Mouse (Mus musculus) small intestine, adult 2 months (tissue): ENCODE measurements around the gene Spint2. TPM values are rescaled to one million over a fixed set of nuclear protein-coding genes. Genes with fewer than 3 reads are reported as not detected.

ENCODE experiments used
- H3K27ac ChIP-seq: fragments of 200-500 bp; 2 replicates; pipeline ENCODE4 v1.5.1; 2012; ENCODE audit warnings: low read depth, low read length, control low read depth, inconsistent platforms; ENCODE audit not compliant: insufficient read depth
- H3K27me3 ChIP-seq: fragments of 200-500 bp; 2 replicates; pipeline ENCODE4 v1.6.1; 2012; ENCODE audit warnings: mild to moderate bottlenecking, moderate library complexity, low read length, inconsistent platforms; ENCODE audit not compliant: control insufficient read depth, insufficient read depth
- H3K36me3 ChIP-seq: fragments of 200-500 bp; 2 replicates; pipeline ENCODE4 v1.6.1; 2012; ENCODE audit warnings: mild to moderate bottlenecking, low read length, control low read depth, inconsistent platforms; ENCODE audit not compliant: control insufficient read depth, insufficient read depth
- H3K4me1 ChIP-seq: fragments of 200-500 bp; 2 replicates; pipeline ENCODE4 v1.6.1; 2012; ENCODE audit warnings: low read length, inconsistent platforms, mixed read lengths; ENCODE audit not compliant: control insufficient read depth, insufficient read depth, insufficient read length
- H3K4me3 ChIP-seq: fragments of 200-500 bp; 2 replicates; pipeline ENCODE4 v1.5.1; 2012; ENCODE audit warnings: low read depth, mild to moderate bottlenecking, control low read depth, inconsistent platforms, low read length, moderate library complexity
- CTCF ChIP-seq: fragments of 200-500 bp; IDR thresholded peaks from 2 replicates; pipeline ENCODE4 v1.5.1; 2012; ENCODE audit warnings: low read depth, mild to moderate bottlenecking, control low read depth, inconsistent platforms, low read length, moderate library complexity, mixed read lengths; ENCODE audit not compliant: insufficient replicate concordance, insufficient read length; ENCODE audit errors: extremely low read depth
- POLR2A ChIP-seq: fragments of 200-500 bp; IDR thresholded peaks from 2 replicates; pipeline ENCODE4 v1.6.1; 2012; ENCODE audit warnings: low read depth, mild to moderate bottlenecking, control low read depth, inconsistent platforms, low read length, moderate library complexity
- WGBS: fragments of 180-500 bp; shearing (Covaris S2); methylation state at CpG from one replicate; pipeline ENCODE4 v1.1.7; 2018; 5-methylcytosine and 5-hydroxymethylcytosine counted together
- polyA plus RNA-seq: library from polyadenylated mRNA; depleted of rRNA; stranded (reverse); fragments of >200 nt; gene quantifications from 2 replicates; pipeline ENCODE4 v1.2.3, GENCODE M21; 2012

Gene Spint2
- polyA plus RNA-seq, 1 experiment: 1,754 TPM

- no peaks in the 10 kb centered on the region for H3K36me3 ChIP-seq
- H3K27me3 ChIP-seq: no peaks in the 10 kb centered on the region
- no peaks in the 10 kb centered on the region for H3K4me1 ChIP-seq
- 67% methylated on average over 3 of the region's 3 CpGs for WGBS
- TF ChIP-seq CTCF (no peak), POLR2A (no peak; the same call in 1 of the 2 replicates)
- H3K4me3 ChIP-seq: peak overlapping the region; percentile 68
- H3K27ac ChIP-seq: no peak overlapping the region
These were observed 50.2 kb downstream of the Spint2 start for GRCm38 (mm10) chr7:29231517-29231916.

GRCm38 (mm10) chr7:29230560-29230959, 51.2 kb downstream of the Spint2 start:
- H3K27me3 ChIP-seq: no peaks in the 10 kb centered on the region
- TF ChIP-seq POLR2A: no peak
- TF ChIP-seq CTCF: no peak
- H3K4me1 ChIP-seq: no peaks in the 10 kb centered on the region
- no peaks in the 10 kb centered on the region for H3K36me3 ChIP-seq
- no peak overlapping the region for H3K4me3 ChIP-seq
- WGBS: 60% methylated on average over 3 of the region's 3 CpGs
- H3K27ac ChIP-seq: no peak overlapping the region

- Histone ChIP-seq H3K36me3 (no peaks in the 10 kb centered on the region), H3K27ac (no peak overlapping the region), H3K4me3 (no peak overlapping the region), H3K4me1 (no peaks in the 10 kb centered on the region), H3K27me3 (no peaks in the 10 kb centered on the region)
- WGBS: 55% methylated on average over 4 of the region's 4 CpGs
- no peak for TF ChIP-seq CTCF
- no peak for TF ChIP-seq POLR2A
These were observed 53.5 kb downstream of the Spint2 start for GRCm38 (mm10) chr7:29228202-29228601.

GRCm38 (mm10) chr7:29225520-29225919, 56.2 kb downstream of the Spint2 start:
- WGBS: 78% methylated on average over 13 of the region's 13 CpGs
- no peaks in the 10 kb centered on the region for H3K27me3 ChIP-seq

GRCm38 (mm10) chr7:29224756-29225394, 56.8 kb downstream of the Spint2 start:
- 47% methylated on average over 16 of the region's 16 CpGs for WGBS

More at GRCm38 (mm10) chr7:29225520-29225919, 56.2 kb downstream of the Spint2 start:
- TF ChIP-seq CTCF: no peak
- no peak for TF ChIP-seq POLR2A
- H3K4me1 ChIP-seq: no peaks in the 10 kb centered on the region
- H3K36me3 ChIP-seq: no peaks in the 10 kb centered on the region
- no peak overlapping the region for H3K27ac ChIP-seq
- no peak overlapping the region for H3K4me3 ChIP-seq

GRCm38 (mm10) chr7:29214846-29215245, 66.9 kb downstream of the Spint2 start:
- H3K27ac ChIP-seq: no peak overlapping the region
- no peak overlapping the region for H3K4me3 ChIP-seq
- WGBS: 71% methylated on average over 15 of the region's 15 CpGs
- H3K4me1 ChIP-seq: peaks cover 5% of the 10 kb centered on the region
- TF ChIP-seq POLR2A (no peak), CTCF (no peak)
- no peaks in the 10 kb centered on the region for H3K27me3 ChIP-seq
- no peaks in the 10 kb centered on the region for H3K36me3 ChIP-seq

More at GRCm38 (mm10) chr7:29224756-29225394, 56.8 kb downstream of the Spint2 start:
- no peak for TF ChIP-seq POLR2A
- no peak for TF ChIP-seq CTCF
- no peaks in the 10 kb centered on the region for H3K4me1 ChIP-seq
- no peaks in the 10 kb centered on the region for H3K27me3 ChIP-seq
- H3K36me3 ChIP-seq: no peaks in the 10 kb centered on the region
- H3K27ac ChIP-seq: no peak overlapping the region
- no peak overlapping the region for H3K4me3 ChIP-seq

GRCm38 (mm10) chr7:29214236-29214635, 67.5 kb downstream of the Spint2 start:
- peaks cover 5% of the 10 kb centered on the region for H3K4me1 ChIP-seq
- no peak overlapping the region for H3K27ac ChIP-seq
- TF ChIP-seq POLR2A: no peak
- no peak for TF ChIP-seq CTCF
- no peak overlapping the region for H3K4me3 ChIP-seq
- H3K36me3 ChIP-seq: no peaks in the 10 kb centered on the region
- WGBS: 49% methylated on average over 2 of the region's 2 CpGs
- no peaks in the 10 kb centered on the region for H3K27me3 ChIP-seq
